Mouse (Mus musculus): Measurements from ENCODE around the gene Gm49416. TPM values are rescaled to one million over a fixed set of nuclear protein-coding genes. Genes with fewer than 3 reads are reported as not detected.
A peak's percentile ranks its signal among the peaks of the same experiment; 100 is the strongest.

Gene Gm49416
- polyA plus RNA-seq, 2 experiments = not detected

- 90% methylated on average over 2 of the region's 2 CpGs for WGBS
- H3K9ac ChIP-seq (ENCODE audit: low read depth, low read length, severe bottlenecking) = no peak overlapping the region
- H3K36me3 ChIP-seq (ENCODE audit: control insufficient read depth, insufficient read depth, low read length) = peaks cover 43% of the 10 kb centered on the region
Observed at GRCm38 (mm10) chr19:8926766-8927165, 38.0 kb downstream of the Gm49416 start.

GRCm38 (mm10) chr19:8927891-8928525, 39.3 kb downstream of the Gm49416 start:
- Histone ChIP-seq H3K27ac (replicated peaks; ENCODE audit: low read depth, low read length) (no peak overlapping the region), H3K4me3 (replicated peaks; ENCODE audit: low read length) (no peak overlapping the region), H3K9ac (ENCODE audit: low read depth, low read length, severe bottlenecking) (no peak overlapping the region), H3K4me1 (ENCODE audit: control insufficient read depth, insufficient read depth, low read length) (peaks cover 12% of the 10 kb centered on the region), H3K4me2 (replicated peaks; ENCODE audit: low read depth, low read length, severe bottlenecking) (no peak overlapping the region), H3K36me3 (ENCODE audit: control insufficient read depth, insufficient read depth, low read length) (peaks cover 41% of the 10 kb centered on the region), H3K9me3 (ENCODE audit: control insufficient read depth, low read length) (no peaks in the 10 kb centered on the region), H3K27me3 (ENCODE audit: control insufficient read depth, insufficient read depth, low read length) (no peaks in the 10 kb centered on the region)
- DNase-seq (ENCODE audit: low spot score) = no peak
- WGBS = 85% methylated on average over 12 of the region's 12 CpGs
- ATAC-seq (ENCODE audit: low FRiP score, low read depth) = no peak
- TF ChIP-seq POLR2A (IDR thresholded peaks at IDR 0.05; ENCODE audit: borderline replicate concordance, extremely low read depth, insufficient read depth, insufficient read length) = no peak

More at GRCm38 (mm10) chr19:8926766-8927165, 38.0 kb downstream of the Gm49416 start:
- Histone ChIP-seq H3K4me3 (replicated peaks; ENCODE audit: low read length) (no peak overlapping the region), H3K4me1 (ENCODE audit: control insufficient read depth, insufficient read depth, low read length) (peaks cover 14% of the 10 kb centered on the region), H3K27ac (replicated peaks; ENCODE audit: low read depth, low read length) (no peak overlapping the region), H3K27me3 (ENCODE audit: control insufficient read depth, insufficient read depth, low read length) (no peaks in the 10 kb centered on the region), H3K4me2 (replicated peaks; ENCODE audit: low read depth, low read length, severe bottlenecking) (no peak overlapping the region), H3K9me3 (ENCODE audit: control insufficient read depth, low read length) (no peaks in the 10 kb centered on the region)
- no peak for TF ChIP-seq POLR2A (IDR thresholded peaks at IDR 0.05; ENCODE audit: borderline replicate concordance, extremely low read depth, insufficient read depth, insufficient read length)
- ATAC-seq (ENCODE audit: low FRiP score, low read depth) = no peak
- DNase-seq (ENCODE audit: low spot score) = no peak

GRCm38 (mm10) chr19:8928689-8929223, 40.0 kb downstream of the Gm49416 start:
- peak overlapping the region; percentile 69 for H3K4me2 ChIP-seq (replicated peaks; ENCODE audit: low read depth, low read length, severe bottlenecking)
- DNase-seq (ENCODE audit: low spot score) = no peak
- H3K4me3 ChIP-seq (replicated peaks; ENCODE audit: low read length) = peak overlapping the region; percentile 68
- H3K27ac ChIP-seq (replicated peaks; ENCODE audit: low read depth, low read length) = 0 out of 2 replicates have a peak overlapping the region, but pooled peaks have one; percentile 67
- H3K9ac ChIP-seq (ENCODE audit: low read depth, low read length, severe bottlenecking) = peak overlapping the region; percentile 89
- no peak for TF ChIP-seq POLR2A (IDR thresholded peaks at IDR 0.05; ENCODE audit: borderline replicate concordance, extremely low read depth, insufficient read depth, insufficient read length)
- H3K27me3 ChIP-seq (ENCODE audit: control insufficient read depth, insufficient read depth, low read length) = no peaks in the 10 kb centered on the region
- no peak for ATAC-seq (ENCODE audit: low FRiP score, low read depth)
- no peaks in the 10 kb centered on the region for H3K9me3 ChIP-seq (ENCODE audit: control insufficient read depth, low read length)
- WGBS = 20% methylated on average over 14 of the region's 16 CpGs
- H3K36me3 ChIP-seq (ENCODE audit: control insufficient read depth, insufficient read depth, low read length) = peaks cover 48% of the 10 kb centered on the region
- peaks cover 12% of the 10 kb centered on the region for H3K4me1 ChIP-seq (ENCODE audit: control insufficient read depth, insufficient read depth, low read length)

- Histone ChIP-seq H3K4me3 (replicated peaks; ENCODE audit: low read length) (peak within 1 kb of the TSS; percentile 68), H3K27me3 (ENCODE audit: control insufficient read depth, insufficient read depth, low read length) (no peaks in the 10 kb centered on the region), H3K27ac (replicated peaks; ENCODE audit: low read depth, low read length) (peak within 1 kb of the TSS; percentile 67), H3K4me2 (replicated peaks; ENCODE audit: low read depth, low read length, severe bottlenecking) (peak within 1 kb of the TSS; percentile 69), H3K9me3 (ENCODE audit: control insufficient read depth, low read length) (no peaks in the 10 kb centered on the region), H3K9ac (ENCODE audit: low read depth, low read length, severe bottlenecking) (peak within 1 kb of the TSS; percentile 89), H3K36me3 (ENCODE audit: control insufficient read depth, insufficient read depth, low read length) (peaks cover 55% of the 10 kb centered on the region), H3K4me1 (ENCODE audit: control insufficient read depth, insufficient read depth, low read length) (peaks cover 12% of the 10 kb centered on the region)
- TF ChIP-seq POLR2A (IDR thresholded peaks at IDR 0.05; ENCODE audit: borderline replicate concordance, extremely low read depth, insufficient read depth, insufficient read length) = 0 out of 2 replicates have a peak, but pooled peaks have one; percentile 16
- 2% methylated on average over 64 of the region's 74 CpGs for whole genome bisulfite sequencing
- ATAC-seq (ENCODE audit: low FRiP score, low read depth) (peak; percentile 75), DNase-seq (ENCODE audit: low spot score) (peak; percentile 47)
Observed at GRCm38 (mm10) chr19:8929224-8930088, 40.7 kb downstream of the Gm49416 start, which contains the start of the genes Rom1 and Eml3. Gene Rom1, minus strand, starts transcription at chr19:8929356. Gene Eml3, plus strand, starts transcription at chr19:8929552.

GRCm38 (mm10) chr19:8930117-8930516, 41.4 kb downstream of the Gm49416 start:
- TF ChIP-seq POLR2A (IDR thresholded peaks at IDR 0.05; ENCODE audit: borderline replicate concordance, extremely low read depth, insufficient read depth, insufficient read length) = no peak
- peak overlapping the region; percentile 67; the same call in 1 of the 2 replicates for H3K27ac ChIP-seq (replicated peaks; ENCODE audit: low read depth, low read length)
- peaks cover 12% of the 10 kb centered on the region for H3K4me1 ChIP-seq (ENCODE audit: control insufficient read depth, insufficient read depth, low read length)
- H3K9me3 ChIP-seq (ENCODE audit: control insufficient read depth, low read length) = no peaks in the 10 kb centered on the region
- WGBS = 7% methylated on average over 11 of the region's 11 CpGs
- no peaks in the 10 kb centered on the region for H3K27me3 ChIP-seq (ENCODE audit: control insufficient read depth, insufficient read depth, low read length)
- ATAC-seq (ENCODE audit: low FRiP score, low read depth) (0 out of 2 replicates have a peak, but pooled peaks have one; percentile 14), DNase-seq (ENCODE audit: low spot score) (no peak)
- H3K9ac ChIP-seq (ENCODE audit: low read depth, low read length, severe bottlenecking) = peak overlapping the region; percentile 89
- peaks cover 61% of the 10 kb centered on the region for H3K36me3 ChIP-seq (ENCODE audit: control insufficient read depth, insufficient read depth, low read length)
- H3K4me3 ChIP-seq (replicated peaks; ENCODE audit: low read length) = peak overlapping the region; percentile 68
- peak overlapping the region; percentile 69 for H3K4me2 ChIP-seq (replicated peaks; ENCODE audit: low read depth, low read length, severe bottlenecking)
